ENCODE assay signal across 8 mouse cellular contexts in genomic region chr7:80052261-80052660, GRCm38 (mm10). TPM values are rescaled to one million over a fixed set of nuclear protein-coding genes. Genes with fewer than 3 reads are reported as not detected.
DNase-seq lines count a peak whose midpoint lies in the region; ATAC-seq and TF ChIP-seq lines count a peak whose summit lies in the region.

No protein-coding gene starts in this region.

- H3K4me3 ChIP-seq in neural tube, embryonic 14.5 days (ENCODE audit: low read depth, low read length) = no peak overlapping the region
- no peak overlapping the region for H3K4me3 ChIP-seq in neural tube, embryonic 15.5 days (replicated peaks)
- no peak overlapping the region for H3K4me3 ChIP-seq in heart, adult 2 months
- no peak overlapping the region for H3K4me3 ChIP-seq in kidney, embryonic 14.5 days (ENCODE audit: low read length)

- H3K27ac ChIP-seq in neural tube, embryonic 14.5 days (ENCODE audit: low read depth, low read length) = no peak overlapping the region
- H3K27ac ChIP-seq in neural tube, embryonic 15.5 days (replicated peaks) = no peak overlapping the region
- peak overlapping the region; percentile 40 for H3K27ac ChIP-seq in heart, adult 2 months
- peak overlapping the region; percentile 20; the same call in 1 of the 2 replicates for H3K27ac ChIP-seq in kidney, embryonic 14.5 days (ENCODE audit: low read depth, low read length)

- DNase-seq in heart, adult 2 months = peak; percentile 66 to 80
- no peak for DNase-seq in spleen, postnatal 10 days (ENCODE audit: low spot score in 2 of 2)
- no peak for DNase-seq in left cerebral cortex, postnatal 36 days (ENCODE audit: low spot score in 2 of 2)

- intact Hi-C loops in heart, adult 2 months (cut with DNase I) = no loop called here
- intact Hi-C loops in left cerebral cortex, postnatal 36 days (cut with DNase I) = no loop called here

- ATAC-seq in neural tube, embryonic 14.5 days (ENCODE audit: low read depth) = peak; percentile 44; the same call in 1 of the 2 replicates
- ATAC-seq in neural tube, embryonic 15.5 days (ENCODE audit: low FRiP score) = no peak; the same call in 1 of the 2 replicates
- peak; percentile 47 for ATAC-seq in kidney, embryonic 14.5 days (ENCODE audit: low FRiP score, low TSS enrichment)
- peak; percentile 40; the same call in 1 of the 2 replicates for ATAC-seq in megakaryocyte-erythroid progenitor cell, adult 5-6 weeks (replicated peaks; ENCODE audit: low FRiP score, low TSS enrichment, poor library complexity, severe bottlenecking)
- no peak for ATAC-seq in granulocyte monocyte progenitor cell, adult 5-6 weeks (replicated peaks; ENCODE audit: poor library complexity, severe bottlenecking)

- WGBS in neural tube, embryonic 14.5 days = 54% methylated on average over 11 of the region's 11 CpGs
- 51% methylated on average over 11 of the region's 11 CpGs for WGBS in neural tube, embryonic 15.5 days
- WGBS in heart, adult 2 months = 5% methylated on average over 11 of the region's 11 CpGs
- WGBS in kidney, embryonic 14.5 days = 28% methylated on average over 11 of the region's 11 CpGs

- TF ChIP-seq CTCF in heart, adult 2 months (IDR thresholded peaks at IDR 0.05) = no peak

- no peaks in the 10 kb centered on the region for H3K36me3 ChIP-seq in neural tube, embryonic 14.5 days (ENCODE audit: control insufficient read depth, insufficient read depth, low read length)
- H3K36me3 ChIP-seq in neural tube, embryonic 15.5 days = no peaks in the 10 kb centered on the region
- peaks cover 17% of the 10 kb centered on the region for H3K36me3 ChIP-seq in heart, adult 2 months (ENCODE audit: control insufficient read depth, insufficient read depth, low read length)
- no peaks in the 10 kb centered on the region; the same call in 1 of the 2 replicates for H3K36me3 ChIP-seq in kidney, embryonic 14.5 days (ENCODE audit: control insufficient read depth, insufficient read depth, low read length)

- peaks cover 8% of the 10 kb centered on the region for H3K79me2 ChIP-seq in heart, adult 2 months (replicated peaks; ENCODE audit: control insufficient read depth, insufficient read depth, low read length)

- peak; percentile 72; the same call in 1 of the 2 replicates for TF ChIP-seq EP300 in heart, adult 2 months (IDR thresholded peaks at IDR 0.05; ENCODE audit: insufficient read depth, low read depth, low read length)

- no peaks in the 10 kb centered on the region for H3K9me3 ChIP-seq in neural tube, embryonic 14.5 days (ENCODE audit: control insufficient read depth, low read length)
- H3K9me3 ChIP-seq in neural tube, embryonic 15.5 days (replicated peaks) = no peaks in the 10 kb centered on the region
- H3K9me3 ChIP-seq in kidney, embryonic 14.5 days (ENCODE audit: control insufficient read depth, low read length) = no peaks in the 10 kb centered on the region

- H3K27me3 ChIP-seq in neural tube, embryonic 14.5 days (ENCODE audit: control insufficient read depth, insufficient read depth, low read length) = no peaks in the 10 kb centered on the region
- H3K27me3 ChIP-seq in neural tube, embryonic 15.5 days (replicated peaks) = no peaks in the 10 kb centered on the region
- H3K27me3 ChIP-seq in heart, adult 2 months (ENCODE audit: control insufficient read depth, insufficient read depth, low read length) = no peaks in the 10 kb centered on the region
- no peaks in the 10 kb centered on the region for H3K27me3 ChIP-seq in kidney, embryonic 14.5 days (ENCODE audit: control insufficient read depth, insufficient read depth, low read length)

- H3K4me2 ChIP-seq in neural tube, embryonic 14.5 days (ENCODE audit: low read depth, low read length) = no peak overlapping the region
- no peak overlapping the region for H3K4me2 ChIP-seq in neural tube, embryonic 15.5 days
- H3K4me2 ChIP-seq in kidney, embryonic 14.5 days (replicated peaks; ENCODE audit: low read depth, low read length) = no peak overlapping the region

- no peak overlapping the region for H3K9ac ChIP-seq in neural tube, embryonic 14.5 days (replicated peaks; ENCODE audit: low read depth, low read length)
- no peak overlapping the region for H3K9ac ChIP-seq in neural tube, embryonic 15.5 days (replicated peaks)
- peak overlapping the region; percentile 12; the same call in 1 of the 2 replicates for H3K9ac ChIP-seq in heart, adult 2 months (ENCODE audit: low read depth, low read length)
- H3K9ac ChIP-seq in kidney, embryonic 14.5 days (ENCODE audit: low read depth, low read length) = no peak overlapping the region; the same call in 1 of the 2 replicates

- TF ChIP-seq POLR2A in heart, adult 2 months (IDR thresholded peaks at IDR 0.05; ENCODE audit: insufficient read depth, low read depth, low read length) = no peak

- H3K4me1 ChIP-seq in neural tube, embryonic 14.5 days (ENCODE audit: control insufficient read depth, insufficient read depth, low read length) = peaks cover 9% of the 10 kb centered on the region
- H3K4me1 ChIP-seq in neural tube, embryonic 15.5 days = peaks cover 28% of the 10 kb centered on the region
- peaks cover 32% of the 10 kb centered on the region for H3K4me1 ChIP-seq in heart, adult 2 months (ENCODE audit: control insufficient read depth, insufficient read depth, low read length)
- peaks cover 52% of the 10 kb centered on the region for H3K4me1 ChIP-seq in kidney, embryonic 14.5 days (ENCODE audit: control insufficient read depth, insufficient read depth, low read length)

RNA-seq across cellular contexts. Expression of gene Zfp710, which starts 27.6 kb away (rescaled TPM):
- 14.0 and 14.1 TPM in 2 replicates for polyA plus RNA-seq in neural tube, embryonic 14.5 days (2014; fragmentation: Nextera tagmentation; extraction: Ambion mirVana)
- polyA plus RNA-seq in neural tube, embryonic 15.5 days (2015; fragmentation: Nextera tagmentation; extraction: Ambion mirVana) = 11.6 and 13.9 TPM in 2 replicates
- 10 to 100 TPM; 26.9 to 32.2 TPM for total RNA-seq in heart, adult 2 months (2021)
- 33.4 and 35.5 TPM in 2 replicates for polyA plus RNA-seq in heart, adult 2 months (2012; rRNA removed)
- polyA plus RNA-seq in kidney, embryonic 14.5 days (2014; fragmentation: Nextera tagmentation; extraction: Ambion mirVana) = 23.6 and 25.7 TPM in 2 replicates
- 7.1 and 9.0 TPM in 2 replicates for total RNA-seq in megakaryocyte-erythroid progenitor cell, adult 5-6 weeks (2014; fragmentation: Nextera tagmentation)
- total RNA-seq in megakaryocyte-erythroid progenitor cell, adult 5-6 weeks (2017) = 6.2 and 10.3 TPM in 2 replicates
- 10 to 100 TPM; 18.4 to 20.2 TPM for total RNA-seq in left cerebral cortex, postnatal 36 days (2021)
- total RNA-seq in granulocyte monocyte progenitor cell, adult 5-6 weeks (2014; fragmentation: Nextera tagmentation) = 26.7 and 27.6 TPM in 2 replicates
- total RNA-seq in granulocyte monocyte progenitor cell, adult 5-6 weeks (2017) = 13.7 and 24.3 TPM in 2 replicates

Comparison
In these comparisons a context has a peak if more than half of its experiments do, and no peak if none do; other contexts are left out.
1. ATAC-seq: peak in neural tube, embryonic 14.5 days (single experiment), kidney, embryonic 14.5 days (single experiment) and megakaryocyte-erythroid progenitor cell, adult 5-6 weeks (single experiment); none in neural tube, embryonic 15.5 days (single experiment) and granulocyte monocyte progenitor cell, adult 5-6 weeks (single experiment).
2. H3K27ac ChIP-seq: peak in heart, adult 2 months (single experiment) and kidney, embryonic 14.5 days (single experiment); none in neural tube, embryonic 14.5 days (single experiment) and neural tube, embryonic 15.5 days (single experiment).
3. DNase-seq: peak in heart, adult 2 months (2 of 2); none in spleen, postnatal 10 days (0 of 2) and left cerebral cortex, postnatal 36 days (0 of 2).